14 mouse cellular contexts compared by ENCODE assay signal in genomic region chr13:11105571-11105970, GRCm38 (mm10).
DNase-seq lines count a peak whose midpoint lies in the region; ATAC-seq and TF ChIP-seq lines count a peak whose summit lies in the region.
"Had no signal": no experiment of that assay in that cellular context is flagged by ENCODE, and none has a peak within 500 bp of the region (broad histone marks: within the 10 kb centered on the region; RNA-seq: fewer than 3 reads in every experiment).

No protein-coding gene starts in this region.

- H3K9me3 ChIP-seq in heart, embryonic 12.5 days (replicated peaks) = no peaks in the 10 kb centered on the region
- no peaks in the 10 kb centered on the region for H3K9me3 ChIP-seq in midbrain, postnatal 0 days (ENCODE audit: low read length)
- H3K9me3 ChIP-seq: G1E; limb, embryonic 13.5 days had no signal

- H3K4me3 ChIP-seq in heart, embryonic 12.5 days = no peak overlapping the region
- no peak overlapping the region for H3K4me3 ChIP-seq in midbrain, postnatal 0 days (ENCODE audit: low read depth, low read length)
- H3K4me3 ChIP-seq: limb, embryonic 13.5 days had no signal

- no peaks in the 10 kb centered on the region for H3K27me3 ChIP-seq in heart, embryonic 12.5 days (replicated peaks)
- H3K27me3 ChIP-seq in midbrain, postnatal 0 days (ENCODE audit: insufficient read depth, low read length) = no peaks in the 10 kb centered on the region
- H3K27me3 ChIP-seq: limb, embryonic 13.5 days had no signal

- ATAC-seq in heart, embryonic 12.5 days (ENCODE audit: insufficient number of reproducible peaks, low FRiP score) = no peak
- no peak for ATAC-seq in midbrain, postnatal 0 days (ENCODE audit: low FRiP score)
- no peak for ATAC-seq in megakaryocyte, adult 5-6 weeks (ENCODE audit: poor library complexity, severe bottlenecking)
- ATAC-seq: hindbrain, postnatal 0 days; midbrain, embryonic 16.5 days had no signal

- no peak overlapping the region for H3K4me2 ChIP-seq in heart, embryonic 12.5 days
- no peak overlapping the region for H3K4me2 ChIP-seq in midbrain, postnatal 0 days (ENCODE audit: low read depth, low read length, poor library complexity, severe bottlenecking)
- H3K4me2 ChIP-seq: limb, embryonic 13.5 days had no signal

- H3K27ac ChIP-seq in heart, embryonic 12.5 days (ENCODE audit: poor library complexity, severe bottlenecking) = no peak overlapping the region
- H3K27ac ChIP-seq in midbrain, postnatal 0 days (ENCODE audit: low read depth, low read length) = no peak overlapping the region
- H3K27ac ChIP-seq: hindbrain, postnatal 0 days; limb, embryonic 13.5 days had no signal

- TF ChIP-seq CTCF in midbrain, postnatal 0 days (IDR thresholded peaks at IDR 0.05) = no peak

- H3K36me3 ChIP-seq in heart, embryonic 12.5 days = no peaks in the 10 kb centered on the region
- no peaks in the 10 kb centered on the region for H3K36me3 ChIP-seq in midbrain, postnatal 0 days (ENCODE audit: insufficient read depth, low read length)
- H3K36me3 ChIP-seq: G1E; limb, embryonic 13.5 days had no signal

- H3K9ac ChIP-seq in heart, embryonic 12.5 days = no peak overlapping the region
- no peak overlapping the region for H3K9ac ChIP-seq in midbrain, postnatal 0 days (replicated peaks; ENCODE audit: low read length, poor library complexity, severe bottlenecking)
- H3K9ac ChIP-seq: limb, embryonic 13.5 days had no signal

- DNase-seq in heart, adult 18-20 months = peak; percentile 48 to 65
- DNase-seq in adrenal gland, postnatal 25 days = peak; percentile 4
- DNase-seq in kidney, adult 18-20 months = peak; percentile 13
- peak; percentile 57 to 70 for DNase-seq in kidney, postnatal 4 days
- no peak for DNase-seq in cerebellum, postnatal 36 days
- no peak for DNase-seq in midbrain, postnatal 0 days (ENCODE audit: low spot score)
- DNase-seq: layer of hippocampus, adult 9-11 months; spleen, adult 18-20 months had no signal

- 30% methylated on average over 2 of the region's 2 CpGs for WGBS in heart, embryonic 12.5 days
- 78% methylated on average over 2 of the region's 2 CpGs for WGBS in midbrain, postnatal 0 days

- H3K4me1 ChIP-seq in heart, embryonic 12.5 days (replicated peaks) = no peaks in the 10 kb centered on the region
- no peaks in the 10 kb centered on the region for H3K4me1 ChIP-seq in midbrain, postnatal 0 days (ENCODE audit: insufficient read depth, low read length)
- H3K4me1 ChIP-seq: limb, embryonic 13.5 days had no signal

Comparison
In these comparisons a context has a peak if more than half of its experiments do, and no peak if none do; other contexts are left out.
1. DNase-seq: peak in heart, adult 18-20 months (2 of 2), adrenal gland, postnatal 25 days (single experiment), kidney, adult 18-20 months (single experiment) and kidney, postnatal 4 days (2 of 2); none in cerebellum, postnatal 36 days (0 of 2) and midbrain, postnatal 0 days (single experiment).